ENCODE assay signal across 15 mouse cellular contexts in genomic region chr5:128852791-128853190, GRCm38 (mm10).
DNase-seq lines count a peak whose midpoint lies in the region; ATAC-seq lines count a peak whose summit lies in the region.
"Had no signal": no experiment of that assay in that cellular context is flagged by ENCODE, and none has a peak within 500 bp of the region (broad histone marks: within the 10 kb centered on the region; RNA-seq: fewer than 3 reads in every experiment).

No protein-coding gene starts in this region.

- H3K9ac ChIP-seq in kidney, embryonic 14.5 days (ENCODE audit: low read depth, low read length): no peak overlapping the region
- H3K9ac ChIP-seq: forebrain, embryonic 13.5 days; heart, embryonic 12.5 days; limb, embryonic 13.5 days; midbrain, embryonic 13.5 days had no signal

- H3K36me3 ChIP-seq in kidney, embryonic 14.5 days (ENCODE audit: control insufficient read depth, insufficient read depth, low read length): no peaks in the 10 kb centered on the region
- H3K36me3 ChIP-seq: heart, embryonic 12.5 days; limb, embryonic 13.5 days; midbrain, embryonic 13.5 days had no signal

- no peaks in the 10 kb centered on the region for H3K4me1 ChIP-seq in kidney, embryonic 14.5 days (ENCODE audit: control insufficient read depth, insufficient read depth, low read length)
- H3K4me1 ChIP-seq: forebrain, embryonic 13.5 days; heart, embryonic 12.5 days; limb, embryonic 13.5 days; midbrain, embryonic 13.5 days had no signal

- no peak overlapping the region for H3K4me3 ChIP-seq in kidney, embryonic 14.5 days (ENCODE audit: low read length)
- H3K4me3 ChIP-seq: forebrain, embryonic 13.5 days; heart, embryonic 12.5 days; limb, embryonic 13.5 days; midbrain, embryonic 13.5 days had no signal

- no peak overlapping the region for H3K27ac ChIP-seq in kidney, embryonic 14.5 days (ENCODE audit: low read depth, low read length)
- H3K27ac ChIP-seq: forebrain, embryonic 13.5 days; limb, embryonic 13.5 days; midbrain, embryonic 13.5 days had no signal

- H3K27me3 ChIP-seq in kidney, embryonic 14.5 days (ENCODE audit: control insufficient read depth, insufficient read depth, low read length): no peaks in the 10 kb centered on the region
- H3K27me3 ChIP-seq: forebrain, embryonic 13.5 days; heart, embryonic 12.5 days; limb, embryonic 13.5 days; midbrain, embryonic 13.5 days had no signal

- 50% methylated on average over 6 of the region's 6 CpGs for WGBS in kidney, embryonic 14.5 days

- H3K4me2 ChIP-seq in kidney, embryonic 14.5 days (replicated peaks; ENCODE audit: low read depth, low read length): no peak overlapping the region
- H3K4me2 ChIP-seq: forebrain, embryonic 13.5 days; heart, embryonic 12.5 days; limb, embryonic 13.5 days; midbrain, embryonic 13.5 days had no signal

- ATAC-seq in kidney, embryonic 14.5 days (ENCODE audit: low FRiP score, low TSS enrichment): no peak
- ATAC-seq in erythroid progenitor cell, adult 5-6 weeks (replicated peaks; ENCODE audit: low FRiP score, poor library complexity, severe bottlenecking): no peak
- ATAC-seq: forebrain, embryonic 13.5 days; midbrain, embryonic 13.5 days had no signal

- DNase-seq in kidney, adult 8-10 months: peak; percentile 3 to 28
- DNase-seq in NIH3T3 (ENCODE audit: low read depth): peak; percentile 59
- DNase-seq in embryo, embryonic 10.5 days (ENCODE audit: low spot score): peak; percentile 68
- peak; percentile 5 for DNase-seq in kidney, postnatal 14 days
- DNase-seq in thymus, postnatal 10 days (ENCODE audit: low spot score in 2 of 2): no peak
- DNase-seq in layer of hippocampus, adult 9-10 months (ENCODE audit: low spot score): no peak
- DNase-seq: cerebellum, adult 11-12 months; gastrocnemius, postnatal 10 days; right cerebral cortex, adult 18-20 months had no signal

- H3K9me3 ChIP-seq in kidney, embryonic 14.5 days (ENCODE audit: control insufficient read depth, low read length): no peaks in the 10 kb centered on the region
- H3K9me3 ChIP-seq: forebrain, embryonic 13.5 days; heart, embryonic 12.5 days; limb, embryonic 13.5 days; midbrain, embryonic 13.5 days had no signal

Comparison
In these comparisons a context has a peak if more than half of its experiments do, and no peak if none do; other contexts are left out.
1. DNase-seq: peak in kidney, adult 8-10 months (2 of 2), NIH3T3 (single experiment), embryo, embryonic 10.5 days (single experiment) and kidney, postnatal 14 days (single experiment); none in thymus, postnatal 10 days (0 of 2) and layer of hippocampus, adult 9-10 months (single experiment).